Mouse (Mus musculus) spleen, adult 2 months (tissue): ENCODE data around the gene Podn.

Experiments
- CTCF ChIP-seq: fragments of 200-500 bp; IDR thresholded peaks from 2 replicates; pipeline ENCODE4 v1.5.1; 2011; ENCODE audit warnings: mild to moderate bottlenecking, inconsistent platforms; ENCODE audit not compliant: insufficient read depth, insufficient read length, insufficient replicate concordance; ENCODE audit errors: extremely low read depth
- POLR2A ChIP-seq: fragments of 200-500 bp; IDR thresholded peaks from 2 replicates; pipeline ENCODE4 v1.6.1; 2011; ENCODE audit warnings: low read depth, low read length, inconsistent platforms

- TF ChIP-seq POLR2A (no peak), CTCF (no peak)
Observed at GRCm38 (mm10) chr4:108015067-108015765, 81.0 kb downstream of the Podn start.
